Mouse (Mus musculus): ENCODE measurements around the gene Marco. TPM values are rescaled to one million over a fixed set of nuclear protein-coding genes. Genes with fewer than 3 reads are reported as not detected.

Marco gene
- total and polyA plus RNA-seq, 3 experiments = not detected

DNA sequence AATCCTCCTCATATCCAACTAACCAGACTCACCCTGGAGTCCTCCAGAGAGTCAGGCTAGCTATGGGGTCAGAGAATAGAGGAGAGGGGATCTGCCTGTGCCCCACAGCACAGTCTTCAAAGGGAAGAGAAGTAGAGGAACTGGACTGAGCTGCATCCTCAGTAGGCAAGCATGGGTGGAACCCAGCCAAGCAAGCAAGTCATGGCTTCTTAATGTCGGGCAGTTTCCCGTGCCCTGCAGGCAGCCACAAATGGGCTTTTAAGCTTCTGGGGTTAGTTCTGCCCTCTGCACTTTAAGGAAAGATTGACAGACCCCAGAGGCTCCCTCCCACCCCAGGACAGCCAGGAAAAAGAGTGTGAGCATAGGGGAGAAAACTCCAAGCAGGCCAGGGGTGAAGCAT lies 63.2 kb downstream of the Marco start:
- Histone ChIP-seq H3K4me3 (ENCODE audit: control insufficient read depth in 1 of 2, insufficient read depth in 1 of 2, low read depth in 2 of 2, low read length in 2 of 2) (no peak overlapping the region), H3K27ac (ENCODE audit: control insufficient read depth, low read depth, low read length) (no peak overlapping the region), H3K27me3 (ENCODE audit: control insufficient read depth in 1 of 2, insufficient read depth in 2 of 2, low read length in 2 of 2) (no peaks in the 10 kb centered on the region), H3K9me3 (replicated peaks; ENCODE audit: insufficient read depth, low read length) (no peaks in the 10 kb centered on the region), H3K9ac (ENCODE audit: control insufficient read depth, low read depth, low read length, poor library complexity, severe bottlenecking) (no peak overlapping the region), H3K36me3 (ENCODE audit: control insufficient read depth in 1 of 2, insufficient read depth in 2 of 2, low read length in 2 of 2) (no peaks in the 10 kb centered on the region), H3K4me1 (ENCODE audit: control insufficient read depth in 1 of 2, insufficient read depth in 2 of 2, low read length in 2 of 2) (no peaks in the 10 kb centered on the region), H3K79me2 (ENCODE audit: control insufficient read depth, insufficient read depth, low read length, poor library complexity) (no peaks in the 10 kb centered on the region)
- DNase-seq (ENCODE audit: low read depth, low spot score) = no peak
- TF ChIP-seq POLR2AphosphoS5 (IDR thresholded peaks at IDR 0.05; ENCODE audit: borderline replicate concordance, low read depth, low read length) = no peak
- TF ChIP-seq SIN3A (IDR thresholded peaks at IDR 0.05; ENCODE audit: low read length) = no peak

DNA sequence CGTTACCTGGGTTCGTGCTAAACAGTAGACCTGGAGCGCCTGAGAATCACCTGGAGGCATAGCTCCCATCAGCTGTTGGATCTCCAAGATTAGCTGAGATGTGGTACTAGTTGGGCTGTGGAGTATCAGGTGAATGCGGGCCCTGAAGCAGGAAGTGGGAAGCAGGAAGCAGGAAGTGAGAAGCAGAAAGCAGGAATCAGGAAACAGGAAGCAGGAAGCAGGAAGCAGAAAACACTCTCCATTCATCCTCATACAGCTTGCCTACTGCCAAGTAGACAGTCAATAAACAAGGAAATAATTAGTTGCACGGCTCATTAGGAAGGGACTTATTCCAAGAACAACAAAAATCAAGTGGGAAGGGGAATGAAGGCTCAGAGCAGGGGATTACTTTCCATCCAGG lies 69.2 kb downstream of the Marco start:
- no peaks in the 10 kb centered on the region for H3K79me2 ChIP-seq (ENCODE audit: control insufficient read depth, insufficient read depth, low read length, poor library complexity)
- H3K4me1 ChIP-seq (ENCODE audit: control insufficient read depth in 1 of 2, insufficient read depth in 2 of 2, low read length in 2 of 2) = no peaks in the 10 kb centered on the region
- H3K27ac ChIP-seq (ENCODE audit: control insufficient read depth, low read depth, low read length) = no peak overlapping the region
- no peaks in the 10 kb centered on the region for H3K27me3 ChIP-seq (ENCODE audit: control insufficient read depth in 1 of 2, insufficient read depth in 2 of 2, low read length in 2 of 2)
- no peak for DNase-seq (ENCODE audit: low read depth, low spot score)
- H3K9ac ChIP-seq (ENCODE audit: control insufficient read depth, low read depth, low read length, poor library complexity, severe bottlenecking) = no peak overlapping the region
- no peak overlapping the region for H3K4me3 ChIP-seq (ENCODE audit: control insufficient read depth in 1 of 2, insufficient read depth in 1 of 2, low read depth in 2 of 2, low read length in 2 of 2)
- H3K9me3 ChIP-seq (replicated peaks; ENCODE audit: insufficient read depth, low read length) = no peaks in the 10 kb centered on the region
- no peaks in the 10 kb centered on the region for H3K36me3 ChIP-seq (ENCODE audit: control insufficient read depth in 1 of 2, insufficient read depth in 2 of 2, low read length in 2 of 2)
- no peak for TF ChIP-seq UBTF (IDR thresholded peaks at IDR 0.05; ENCODE audit: borderline replicate concordance, insufficient read depth, low read depth, low read length)

DNA sequence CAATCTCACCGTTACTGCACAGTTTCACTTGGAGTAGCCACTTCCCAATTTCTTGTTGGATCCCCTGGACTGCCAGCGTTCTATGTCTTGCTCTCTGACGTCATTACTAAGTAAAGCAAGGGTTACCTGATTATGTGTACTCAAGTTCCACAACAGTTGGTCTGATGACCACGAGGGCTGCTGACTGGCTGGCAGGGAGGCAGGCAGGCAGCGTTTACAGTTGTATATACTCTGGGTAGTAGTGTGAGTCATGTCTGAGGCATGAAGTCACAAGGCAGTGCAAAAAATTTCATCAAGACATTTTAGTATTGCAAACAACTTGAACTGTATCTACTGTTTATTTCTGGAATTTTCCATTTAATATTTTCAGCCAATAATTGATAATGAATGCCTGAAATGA lies 74.7 kb downstream of the Marco start:
- DNase-seq (ENCODE audit: low read depth, low spot score) = no peak
- Histone ChIP-seq H3K9me3 (replicated peaks; ENCODE audit: insufficient read depth, low read length) (no peaks in the 10 kb centered on the region), H3K27ac (ENCODE audit: control insufficient read depth, low read depth, low read length) (no peak overlapping the region), H3K4me3 (ENCODE audit: control insufficient read depth in 1 of 2, insufficient read depth in 1 of 2, low read depth in 2 of 2, low read length in 2 of 2) (no peak overlapping the region), H3K79me2 (ENCODE audit: control insufficient read depth, insufficient read depth, low read length, poor library complexity) (no peaks in the 10 kb centered on the region), H3K36me3 (ENCODE audit: control insufficient read depth in 1 of 2, insufficient read depth in 2 of 2, low read length in 2 of 2) (no peaks in the 10 kb centered on the region), H3K9ac (ENCODE audit: control insufficient read depth, low read depth, low read length, poor library complexity, severe bottlenecking) (no peak overlapping the region), H3K27me3 (ENCODE audit: control insufficient read depth in 1 of 2, insufficient read depth in 2 of 2, low read length in 2 of 2) (no peaks in the 10 kb centered on the region), H3K4me1 (ENCODE audit: control insufficient read depth in 1 of 2, insufficient read depth in 2 of 2, low read length in 2 of 2) (no peaks in the 10 kb centered on the region)
- TF ChIP-seq MAX (IDR thresholded peaks at IDR 0.05; ENCODE audit: low read length) = no peak
- TF ChIP-seq ELF1 (IDR thresholded peaks at IDR 0.05; ENCODE audit: low read depth, low read length) = no peak
- TF ChIP-seq ZC3H11A (IDR thresholded peaks at IDR 0.05; ENCODE audit: low read depth, low read length) = no peak
- no peak for TF ChIP-seq MXI1 (IDR thresholded peaks at IDR 0.05; ENCODE audit: low read depth, low read length)

DNA sequence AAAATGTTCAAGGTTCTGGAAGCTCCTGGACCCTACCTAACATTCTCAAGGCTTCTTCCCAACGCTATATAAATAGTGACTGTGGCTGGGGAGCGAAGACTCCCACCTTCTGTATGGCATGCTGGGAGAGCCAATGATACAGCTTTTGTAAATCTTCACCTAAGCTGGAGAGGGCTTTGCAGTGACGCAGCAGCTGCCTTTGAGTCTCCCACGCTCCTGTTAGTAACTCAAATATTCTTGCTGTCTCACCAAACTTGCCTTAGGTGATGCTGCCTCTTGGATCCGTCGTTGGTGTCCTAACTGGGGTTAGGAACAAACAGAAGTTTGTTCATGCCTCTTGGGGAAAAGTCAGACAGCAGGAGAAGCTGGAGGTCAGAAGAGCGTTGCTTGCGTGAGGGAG lies 79.2 kb downstream of the Marco start:
- Histone ChIP-seq H3K79me2 (ENCODE audit: control insufficient read depth, insufficient read depth, low read length, poor library complexity) (no peaks in the 10 kb centered on the region), H3K4me3 (ENCODE audit: control insufficient read depth in 1 of 2, insufficient read depth in 1 of 2, low read depth in 2 of 2, low read length in 2 of 2) (no peak overlapping the region), H3K27me3 (ENCODE audit: control insufficient read depth in 1 of 2, insufficient read depth in 2 of 2, low read length in 2 of 2) (no peaks in the 10 kb centered on the region), H3K9ac (ENCODE audit: control insufficient read depth, low read depth, low read length, poor library complexity, severe bottlenecking) (no peak overlapping the region), H3K4me1 (ENCODE audit: control insufficient read depth in 1 of 2, insufficient read depth in 2 of 2, low read length in 2 of 2) (no peaks in the 10 kb centered on the region), H3K9me3 (replicated peaks; ENCODE audit: insufficient read depth, low read length) (no peaks in the 10 kb centered on the region), H3K27ac (ENCODE audit: control insufficient read depth, low read depth, low read length) (no peak overlapping the region), H3K36me3 (ENCODE audit: control insufficient read depth in 1 of 2, insufficient read depth in 2 of 2, low read length in 2 of 2) (no peaks in the 10 kb centered on the region)
- DNase-seq (ENCODE audit: low read depth, low spot score) = no peak
- TF ChIP-seq HCFC1 (IDR thresholded peaks at IDR 0.05; ENCODE audit: low read depth, low read length) = no peak

Other genes with a start within 250 kb of the Marco start
- 83.2 and 101 TPM in 2 replicates for gene Steap3, start 232.3 kb downstream of the Marco start, total RNA-seq (2012; rRNA removed)
- 10 to 100 TPM; 50.2 to 98.2 TPM for gene Steap3, start 232.3 kb downstream of the Marco start, polyA plus RNA-seq (2012; ENCODE audit: insufficient read depth in 1 of 2, insufficient read length in 2 of 2, low read depth in 1 of 2, low replicate concordance in 2 of 2, missing spikeins in 1 of 2)
- gene C1ql2, start 164.4 kb downstream of the Marco start, total RNA-seq (2012; rRNA removed) = not detected in 2 replicates
- not detected for gene C1ql2, start 164.4 kb downstream of the Marco start, polyA plus RNA-seq (2012; ENCODE audit: insufficient read depth in 1 of 2, insufficient read length in 2 of 2, low read depth in 1 of 2, low replicate concordance in 2 of 2, missing spikeins in 1 of 2)
- gene En1, start 97.4 kb upstream of the Marco start, total RNA-seq (2012; rRNA removed) = not detected in 2 replicates
- not detected for gene En1, start 97.4 kb upstream of the Marco start, polyA plus RNA-seq (2012; ENCODE audit: insufficient read depth in 1 of 2, insufficient read length in 2 of 2, low read depth in 1 of 2, low replicate concordance in 2 of 2, missing spikeins in 1 of 2)